Mouse (Mus musculus): ENCODE data around the gene C130032M10Rik.

Gene C130032M10Rik

GRCm38 (mm10) chr9:114549117-114549516, 33.6 kb downstream of the C130032M10Rik start:
- no peak for DNase-seq (ENCODE audit: low spot score in 2 of 2)

GRCm38 (mm10) chr9:114550033-114550432, 34.5 kb downstream of the C130032M10Rik start:
- no peak for DNase-seq (ENCODE audit: low spot score in 2 of 2)

GRCm38 (mm10) chr9:114553828-114554227, 38.3 kb downstream of the C130032M10Rik start:
- DNase-seq (ENCODE audit: low spot score in 2 of 2) = no peak

- no peak for DNase-seq (ENCODE audit: low spot score in 2 of 2)
Observed at GRCm38 (mm10) chr9:114554355-114554979, 39.0 kb downstream of the C130032M10Rik start.

- no peak for DNase-seq (ENCODE audit: low spot score in 2 of 2)
Observed at GRCm38 (mm10) chr9:114556276-114556855, 40.9 kb downstream of the C130032M10Rik start.

GRCm38 (mm10) chr9:114557086-114557485, 41.6 kb downstream of the C130032M10Rik start:
- DNase-seq (ENCODE audit: low spot score in 2 of 2) = no peak

GRCm38 (mm10) chr9:114560141-114560540, 44.6 kb downstream of the C130032M10Rik start:
- DNase-seq (ENCODE audit: low spot score in 2 of 2) = no peak

GRCm38 (mm10) chr9:114560771-114561670, 45.5 kb downstream of the C130032M10Rik start:
- no peak for DNase-seq (ENCODE audit: low spot score in 2 of 2)

- DNase-seq (ENCODE audit: low spot score in 2 of 2) = no peak
Observed at GRCm38 (mm10) chr9:114561671-114561971, 46.1 kb downstream of the C130032M10Rik start.

- DNase-seq (ENCODE audit: low spot score in 2 of 2) = no peak
Observed at GRCm38 (mm10) chr9:114562031-114562918, 46.8 kb downstream of the C130032M10Rik start.

GRCm38 (mm10) chr9:114562919-114563751, 47.6 kb downstream of the C130032M10Rik start:
- no peak for DNase-seq (ENCODE audit: low spot score in 2 of 2)

- DNase-seq (ENCODE audit: low spot score in 2 of 2) = no peak
Observed at GRCm38 (mm10) chr9:114563761-114564606, 48.5 kb downstream of the C130032M10Rik start, which contains the start of gene Trim71. Gene Trim71, minus strand, starts transcription at chr9:114564369.

- DNase-seq (ENCODE audit: low spot score in 2 of 2) = no peak
Observed at GRCm38 (mm10) chr9:114564667-114565066, 49.2 kb downstream of the C130032M10Rik start.
